Mouse (Mus musculus): ENCODE results near the gene Cnst. TPM values are rescaled to one million over a fixed set of nuclear protein-coding genes. Genes with fewer than 3 reads are reported as not detected.

Gene Cnst
- polyA plus RNA-seq, 1 experiment from 2014 or later: 25.0 TPM

Other genes starting within 250 kb of the Cnst start
- gene Smyd3, start 28.3 kb upstream of the Cnst start, polyA plus RNA-seq (2016; fragmentation: Nextera tagmentation; extraction: Ambion mirVana): 26.2 and 28.9 TPM in 2 replicates
- gene Tfb2m, start 103 bp upstream of the Cnst start, polyA plus RNA-seq (2016; fragmentation: Nextera tagmentation; extraction: Ambion mirVana): 28.9 and 31.1 TPM in 2 replicates
- gene Sccpdh, start 121.8 kb downstream of the Cnst start, polyA plus RNA-seq (2016; fragmentation: Nextera tagmentation; extraction: Ambion mirVana): 78.2 and 78.4 TPM in 2 replicates
- gene Kif28, start 198.9 kb downstream of the Cnst start, polyA plus RNA-seq (2016; fragmentation: Nextera tagmentation; extraction: Ambion mirVana): 0.05 TPM in 1 of 2 replicates, not detected in the other